ENCODE assay signal across 8 mouse cellular contexts in genomic region chr2:166426960-166427359, GRCm38 (mm10).
DNase-seq lines count a peak whose midpoint lies in the region; ATAC-seq lines count a peak whose summit lies in the region.

No protein-coding gene starts in this region.

- no peaks in the 10 kb centered on the region for H3K9me3 ChIP-seq in kidney, embryonic 15.5 days (replicated peaks)

- H3K4me1 ChIP-seq in kidney, embryonic 15.5 days = peaks cover 19% of the 10 kb centered on the region

- H3K27ac ChIP-seq in kidney, embryonic 15.5 days = 0 out of 2 replicates have a peak overlapping the region, but pooled peaks have one; percentile 5

- peak; percentile 45 for DNase-seq in urinary bladder, postnatal 14 days (ENCODE audit: low spot score)
- DNase-seq in urinary bladder, postnatal 10 days (ENCODE audit: low spot score) = no peak
- peak; percentile 45 for DNase-seq in gastrocnemius, postnatal 25 days
- DNase-seq in ovary, postnatal 36 days (ENCODE audit: low spot score) = peak; percentile 61
- DNase-seq in spleen, postnatal 14 days (ENCODE audit: low spot score in 2 of 2) = no peak
- DNase-seq in right cerebral cortex, postnatal 14 days = no peak
- DNase-seq in right cerebral cortex, postnatal 25 days = no peak

- WGBS in kidney, embryonic 15.5 days = 23% methylated on average over 10 of the region's 10 CpGs

- ATAC-seq in kidney, embryonic 15.5 days (replicated peaks; ENCODE audit: low FRiP score) = peak; percentile 49

- H3K36me3 ChIP-seq in kidney, embryonic 15.5 days = no peaks in the 10 kb centered on the region

- no peak overlapping the region for H3K4me3 ChIP-seq in kidney, embryonic 15.5 days (replicated peaks)

- no peak overlapping the region for H3K4me2 ChIP-seq in kidney, embryonic 15.5 days

- no peak overlapping the region for H3K9ac ChIP-seq in kidney, embryonic 15.5 days

- 0 out of 2 replicates have a peak, but pooled peaks cover 3% of the 10 kb centered on the region for H3K27me3 ChIP-seq in kidney, embryonic 15.5 days

Comparison
In these comparisons a context has a peak if more than half of its experiments do, and no peak if none do; other contexts are left out.
1. DNase-seq: peak in urinary bladder, postnatal 14 days (single experiment), gastrocnemius, postnatal 25 days (single experiment) and ovary, postnatal 36 days (single experiment); none in urinary bladder, postnatal 10 days (single experiment), spleen, postnatal 14 days (0 of 2), right cerebral cortex, postnatal 14 days (single experiment) and right cerebral cortex, postnatal 25 days (single experiment).